Mouse (Mus musculus): ENCODE measurements at regions not wholly inside any gene's neighbourhood (a gene's known extent, or its start where the extent isn't known, plus 50 kb on each side); places are given as distances from the start of the nearest gene placed in this dataset.

DNA sequence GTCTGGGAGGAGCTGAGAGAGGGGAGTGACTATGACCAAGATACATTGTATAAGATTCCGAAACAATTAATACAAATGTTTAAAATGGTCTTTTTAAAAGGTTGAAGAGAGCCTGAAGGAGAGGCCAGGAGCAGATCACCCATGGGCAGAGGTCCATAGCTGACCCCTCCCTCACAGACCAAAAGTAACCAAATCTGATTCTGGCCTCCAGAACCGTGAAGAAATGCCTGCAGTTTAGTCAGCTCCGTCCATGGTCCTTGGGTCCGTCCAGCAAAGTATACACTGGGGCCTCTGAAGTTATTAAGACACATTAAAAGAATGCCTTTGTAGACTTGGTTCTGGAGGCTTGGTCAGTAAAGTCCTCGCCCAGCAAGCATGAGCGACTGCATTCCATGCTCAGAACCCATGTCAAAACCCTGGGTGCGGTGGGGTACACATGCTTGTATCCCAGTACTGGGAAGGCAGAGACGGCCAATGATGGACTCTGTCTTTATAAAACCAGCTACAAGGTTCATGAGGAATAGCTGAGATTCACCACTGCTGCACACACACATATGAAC lies 236.5 kb downstream of the Setd4 start:
- TF ChIP-seq CTCF (IDR thresholded peaks at IDR 0.05), result no peak
- TF ChIP-seq EP300 (IDR thresholded peaks at IDR 0.05), result no peak

All from lung, postnatal 0 days (tissue).